Mouse (Mus musculus): ENCODE results near the gene Paox. TPM values are rescaled to one million over a fixed set of nuclear protein-coding genes. Genes with fewer than 3 reads are reported as not detected.

The Paox gene
- 7.0 TPM for polyA plus RNA-seq (2012; fragmentation: generic; extraction: Trizol)

GRCm38 (mm10) chr7:140115583-140116328 lies at the start of gene Paox:
Gene Paox, plus strand, starts transcription at chr7:140115799.
- Histone ChIP-seq H3K4me3 (peak within 1 kb of the TSS; percentile 84), H3K27me3 (ENCODE audit: control insufficient read depth, insufficient read depth, insufficient read length) (no peaks in the 10 kb centered on the region), H3K4me2 (ENCODE audit: low read depth) (peak within 1 kb of the TSS; percentile 87), H3K79me2 (ENCODE audit: control insufficient read depth, insufficient read depth) (peaks cover 28% of the 10 kb centered on the region), H3K36me3 (ENCODE audit: control insufficient read depth, insufficient read depth) (peaks cover 5% of the 10 kb centered on the region), H3ac (ENCODE audit: control insufficient read depth, insufficient read length) (peak within 1 kb of the TSS; percentile 44)
- TF ChIP-seq CEBPB (IDR thresholded peaks at IDR 0.05; ENCODE audit: insufficient read depth, poor library complexity, severe bottlenecking): no peak
- no peak for TF ChIP-seq POLR2AphosphoS2 (IDR thresholded peaks at IDR 0.05; ENCODE audit: insufficient read length, low read depth)
- TF ChIP-seq POLR2A (IDR thresholded peaks at IDR 0.05; ENCODE audit: insufficient read length, low read depth): peak; percentile 27

GRCm38 (mm10) chr7:140067397-140067796 lies 48.2 kb upstream of the Paox start:
- TF ChIP-seq USF1 (IDR thresholded peaks at IDR 0.05; ENCODE audit: low read depth): no peak
- no peak for TF ChIP-seq POLR2A (IDR thresholded peaks at IDR 0.05; ENCODE audit: insufficient read length, low read depth)
- TF ChIP-seq SRF (IDR thresholded peaks at IDR 0.05; ENCODE audit: control insufficient read depth, insufficient read length, low read depth): no peak
- no peak for TF ChIP-seq MYOD1 (IDR thresholded peaks at IDR 0.05; ENCODE audit: control insufficient read depth in 1 of 3, insufficient read length in 2 of 3, low read depth in 2 of 3)
- no peak for TF ChIP-seq MYOG (IDR thresholded peaks at IDR 0.05; ENCODE audit: control insufficient read depth in 1 of 3, insufficient read depth in 1 of 3, insufficient read length in 2 of 3, low read depth in 2 of 3)
- TF ChIP-seq MAX (IDR thresholded peaks at IDR 0.05; ENCODE audit: low read depth): no peak
- TF ChIP-seq POLR2AphosphoS2 (IDR thresholded peaks at IDR 0.05; ENCODE audit: insufficient read length, low read depth): no peak
- no peak for TF ChIP-seq CEBPB (IDR thresholded peaks at IDR 0.05; ENCODE audit: insufficient read depth, poor library complexity, severe bottlenecking)
- no peak for TF ChIP-seq TCF12 (IDR thresholded peaks at IDR 0.05; ENCODE audit: insufficient read depth, poor library complexity, severe bottlenecking)
- no peak for TF ChIP-seq TCF3 (IDR thresholded peaks at IDR 0.05; ENCODE audit: insufficient read length, low read depth)
- TF ChIP-seq E2F4 (IDR thresholded peaks at IDR 0.05; ENCODE audit: insufficient read depth): no peak
- no peak for TF ChIP-seq REST (IDR thresholded peaks at IDR 0.05; ENCODE audit: insufficient read depth, insufficient read length)
- Histone ChIP-seq H3K27me3 (ENCODE audit: control insufficient read depth, insufficient read depth, insufficient read length) (peaks cover 34% of the 10 kb centered on the region), H3K36me3 (ENCODE audit: control insufficient read depth, insufficient read depth) (no peaks in the 10 kb centered on the region), H3K79me2 (ENCODE audit: control insufficient read depth, insufficient read depth) (no peaks in the 10 kb centered on the region), H3K4me3 (no peak overlapping the region), H3K4me2 (ENCODE audit: low read depth) (no peak overlapping the region), H3ac (ENCODE audit: control insufficient read depth, insufficient read length) (no peak overlapping the region)

- no peaks in the 10 kb centered on the region for H3K36me3 ChIP-seq (ENCODE audit: control insufficient read depth, insufficient read depth)
- no peak overlapping the region for H3ac ChIP-seq (ENCODE audit: control insufficient read depth, insufficient read length)
- H3K4me2 ChIP-seq (ENCODE audit: low read depth): no peak overlapping the region
- H3K79me2 ChIP-seq (ENCODE audit: control insufficient read depth, insufficient read depth): no peaks in the 10 kb centered on the region
- peaks cover 16% of the 10 kb centered on the region for H3K27me3 ChIP-seq (ENCODE audit: control insufficient read depth, insufficient read depth, insufficient read length)
- no peak for TF ChIP-seq MAX (IDR thresholded peaks at IDR 0.05; ENCODE audit: low read depth)
- TF ChIP-seq TCF12 (IDR thresholded peaks at IDR 0.05; ENCODE audit: insufficient read depth, poor library complexity, severe bottlenecking): no peak
- TF ChIP-seq SRF (IDR thresholded peaks at IDR 0.05; ENCODE audit: control insufficient read depth, insufficient read length, low read depth): no peak
- TF ChIP-seq REST (IDR thresholded peaks at IDR 0.05; ENCODE audit: insufficient read depth, insufficient read length): no peak
- no peak for TF ChIP-seq MYOG (IDR thresholded peaks at IDR 0.05; ENCODE audit: control insufficient read depth in 1 of 3, insufficient read depth in 1 of 3, insufficient read length in 2 of 3, low read depth in 2 of 3)
- no peak overlapping the region for H3K4me3 ChIP-seq
Measured at GRCm38 (mm10) chr7:140070042-140070711, 45.4 kb upstream of the Paox start.

GRCm38 (mm10) chr7:140077698-140078097 lies 37.9 kb upstream of the Paox start:
- no peak overlapping the region for H3ac ChIP-seq (ENCODE audit: control insufficient read depth, insufficient read length)
- no peaks in the 10 kb centered on the region for H3K36me3 ChIP-seq (ENCODE audit: control insufficient read depth, insufficient read depth)
- H3K4me2 ChIP-seq (ENCODE audit: low read depth): peak overlapping the region; percentile 51
- no peak overlapping the region for H3K4me3 ChIP-seq
- no peaks in the 10 kb centered on the region for H3K27me3 ChIP-seq (ENCODE audit: control insufficient read depth, insufficient read depth, insufficient read length)
- no peaks in the 10 kb centered on the region for H3K79me2 ChIP-seq (ENCODE audit: control insufficient read depth, insufficient read depth)
- no peak for TF ChIP-seq TCF12 (IDR thresholded peaks at IDR 0.05; ENCODE audit: insufficient read depth, poor library complexity, severe bottlenecking)
- TF ChIP-seq CEBPB (IDR thresholded peaks at IDR 0.05; ENCODE audit: insufficient read depth, poor library complexity, severe bottlenecking): no peak
- TF ChIP-seq USF1 (IDR thresholded peaks at IDR 0.05; ENCODE audit: low read depth): no peak
- TF ChIP-seq MYOG (IDR thresholded peaks at IDR 0.05; ENCODE audit: control insufficient read depth in 1 of 3, insufficient read depth in 1 of 3, insufficient read length in 2 of 3, low read depth in 2 of 3): no peak
- TF ChIP-seq MAX (IDR thresholded peaks at IDR 0.05; ENCODE audit: low read depth): no peak
- no peak for TF ChIP-seq POLR2AphosphoS2 (IDR thresholded peaks at IDR 0.05; ENCODE audit: insufficient read length, low read depth)
- no peak for TF ChIP-seq MYOD1 (IDR thresholded peaks at IDR 0.05; ENCODE audit: control insufficient read depth in 1 of 3, insufficient read length in 2 of 3, low read depth in 2 of 3)
- no peak for TF ChIP-seq E2F4 (IDR thresholded peaks at IDR 0.05; ENCODE audit: insufficient read depth)

GRCm38 (mm10) chr7:140078711-140079110 lies 36.9 kb upstream of the Paox start:
- Histone ChIP-seq H3K79me2 (ENCODE audit: control insufficient read depth, insufficient read depth) (no peaks in the 10 kb centered on the region), H3K4me3 (no peak overlapping the region), H3ac (ENCODE audit: control insufficient read depth, insufficient read length) (no peak overlapping the region), H3K27me3 (ENCODE audit: control insufficient read depth, insufficient read depth, insufficient read length) (no peaks in the 10 kb centered on the region), H3K4me2 (ENCODE audit: low read depth) (no peak overlapping the region), H3K36me3 (ENCODE audit: control insufficient read depth, insufficient read depth) (no peaks in the 10 kb centered on the region)
- TF ChIP-seq E2F4 (IDR thresholded peaks at IDR 0.05; ENCODE audit: insufficient read depth): no peak
- TF ChIP-seq USF1 (IDR thresholded peaks at IDR 0.05; ENCODE audit: low read depth): no peak
- TF ChIP-seq POLR2A (IDR thresholded peaks at IDR 0.05; ENCODE audit: insufficient read length, low read depth): no peak
- no peak for TF ChIP-seq SRF (IDR thresholded peaks at IDR 0.05; ENCODE audit: control insufficient read depth, insufficient read length, low read depth)
- no peak for TF ChIP-seq POLR2AphosphoS2 (IDR thresholded peaks at IDR 0.05; ENCODE audit: insufficient read length, low read depth)
- no peak for TF ChIP-seq MAX (IDR thresholded peaks at IDR 0.05; ENCODE audit: low read depth)
- no peak for TF ChIP-seq CEBPB (IDR thresholded peaks at IDR 0.05; ENCODE audit: insufficient read depth, poor library complexity, severe bottlenecking)
- TF ChIP-seq TCF12 (IDR thresholded peaks at IDR 0.05; ENCODE audit: insufficient read depth, poor library complexity, severe bottlenecking): no peak
- TF ChIP-seq MYOG (IDR thresholded peaks at IDR 0.05; ENCODE audit: control insufficient read depth in 1 of 3, insufficient read depth in 1 of 3, insufficient read length in 2 of 3, low read depth in 2 of 3): no peak
- TF ChIP-seq REST (IDR thresholded peaks at IDR 0.05; ENCODE audit: insufficient read depth, insufficient read length): no peak
- TF ChIP-seq MYOD1 (IDR thresholded peaks at IDR 0.05; ENCODE audit: control insufficient read depth in 1 of 3, insufficient read length in 2 of 3, low read depth in 2 of 3): no peak
- no peak for TF ChIP-seq TCF3 (IDR thresholded peaks at IDR 0.05; ENCODE audit: insufficient read length, low read depth)
